Mouse (Mus musculus): ENCODE results near the gene Zbtb17.

Gene Zbtb17

GRCm38 (mm10) chr4:141500637-141501036 is 56.2 kb downstream of the Zbtb17 start:
- DNase-seq (ENCODE audit: low spot score): no peak

GRCm38 (mm10) chr4:141501058-141501457 is 56.6 kb downstream of the Zbtb17 start:
- DNase-seq (ENCODE audit: low spot score): no peak

GRCm38 (mm10) chr4:141502723-141503122 is 58.3 kb downstream of the Zbtb17 start:
- no peak for DNase-seq (ENCODE audit: low spot score)

- no peak for DNase-seq (ENCODE audit: low spot score)
These were observed 60.0 kb downstream of the Zbtb17 start for GRCm38 (mm10) chr4:141504471-141504870.

- DNase-seq (ENCODE audit: low spot score): no peak
These were observed 61.4 kb downstream of the Zbtb17 start for GRCm38 (mm10) chr4:141505810-141506209.

- peak; percentile 95 for DNase-seq (ENCODE audit: low spot score)
These were observed 61.9 kb downstream of the Zbtb17 start for GRCm38 (mm10) chr4:141506352-141506751.

- peak; percentile 82 for DNase-seq (ENCODE audit: low spot score)
These were observed 62.4 kb downstream of the Zbtb17 start for GRCm38 (mm10) chr4:141506893-141507292.

- DNase-seq (ENCODE audit: low spot score): no peak
These were observed 66.0 kb downstream of the Zbtb17 start for GRCm38 (mm10) chr4:141510457-141510856.

GRCm38 (mm10) chr4:141512145-141512544 is 67.7 kb downstream of the Zbtb17 start:
- no peak for DNase-seq (ENCODE audit: low spot score)

- DNase-seq (ENCODE audit: low spot score): no peak
These were observed 69.8 kb downstream of the Zbtb17 start for GRCm38 (mm10) chr4:141514179-141514641.
